Mouse (Mus musculus) MEL (cell line): ENCODE data around the gene Fam229a. TPM values are rescaled to one million over a fixed set of nuclear protein-coding genes. Genes with fewer than 3 reads are reported as not detected.

Experiments
- DNase-seq: peaks from one replicate; pipeline ENCODE4 v3.0.0; 2011; ENCODE audit warnings: low read depth, low spot score
- H3K27ac ChIP-seq: 2 replicates; pipeline ENCODE4 v1.5.1; 2012; ENCODE audit warnings: low read depth, mild to moderate bottlenecking, control low read depth, low read length, moderate library complexity; ENCODE audit not compliant: control insufficient read depth
- H3K27me3 ChIP-seq, 2 experiments: fragments of 150-350 bp in 1 of 2; sonication (generic) in 1 of 2; 2 replicates each; pipeline ENCODE4 v1.6.1; 2012; ENCODE audit warnings: low read length in 2 of 2, mild to moderate bottlenecking in 2 of 2, improper control_type of control experiment in 1 of 2, moderate library complexity in 1 of 2; ENCODE audit not compliant: insufficient read depth in 2 of 2, control insufficient read depth in 1 of 2
- H3K36me3 ChIP-seq, 2 experiments: 2 replicates each; pipeline ENCODE4 v1.6.1; 2012 to 2014; ENCODE audit warnings: low read length in 2 of 2, improper control_type of control experiment in 1 of 2, inconsistent platforms in 1 of 2, mild to moderate bottlenecking in 1 of 2; ENCODE audit not compliant: insufficient read depth in 2 of 2, control insufficient read depth in 1 of 2
- H3K4me1 ChIP-seq, 2 experiments: fragments of 150-350 bp in 1 of 2; sonication (generic) in 1 of 2; 2 replicates each; pipeline ENCODE4 v1.6.1; 2012; ENCODE audit warnings: low read length in 2 of 2, improper control_type of control experiment in 1 of 2, mild to moderate bottlenecking in 1 of 2; ENCODE audit not compliant: insufficient read depth in 2 of 2, control insufficient read depth in 1 of 2
- H3K4me3 ChIP-seq, 2 experiments: fragments of 150-350 bp in 1 of 2; sonication (generic) in 1 of 2; 2 replicates each; pipeline ENCODE4 v1.5.1; 2012; ENCODE audit warnings: low read depth in 2 of 2, low read length in 2 of 2, mild to moderate bottlenecking in 2 of 2, moderate library complexity in 2 of 2, control low read depth in 1 of 2, improper control_type of control experiment in 1 of 2; ENCODE audit not compliant: control insufficient read depth in 1 of 2, insufficient read depth in 1 of 2
- H3K79me2 ChIP-seq: 2 replicates; pipeline ENCODE4 v1.6.1; 2012; ENCODE audit warnings: mild to moderate bottlenecking, low read length, moderate library complexity; ENCODE audit not compliant: control insufficient read depth, poor library complexity, insufficient read depth
- H3K9ac ChIP-seq: 2 replicates; pipeline ENCODE4 v1.6.1; 2012; ENCODE audit warnings: low read depth, mild to moderate bottlenecking, control low read depth, low read length, moderate library complexity; ENCODE audit not compliant: control insufficient read depth, poor library complexity, severe bottlenecking
- H3K9me3 ChIP-seq: fragments of 150-350 bp; sonication (generic); replicated peaks from 2 replicates; pipeline ENCODE4 v1.6.1; 2012; ENCODE audit warnings: mild to moderate bottlenecking, low read length, improper control_type of control experiment, moderate library complexity; ENCODE audit not compliant: insufficient read depth
- BHLHE40 ChIP-seq: IDR thresholded peaks from 2 replicates; pipeline ENCODE4 v1.6.1; 2012; ENCODE audit warnings: low read depth, mild to moderate bottlenecking, inconsistent platforms, low read length, improper control_type of control experiment, borderline replicate concordance
- CHD2 ChIP-seq: IDR thresholded peaks from 2 replicates; pipeline ENCODE4 v1.6.1; 2011; ENCODE audit warnings: low read length, improper control_type of control experiment
- CTCF ChIP-seq, 3 experiments: IDR thresholded peaks in 2 of 3; conservative IDR thresholded peaks in 1 of 3; 2 replicates each; pipeline ENCODE4 v1.5.1; 2011 to 2012; ENCODE audit warnings: low read length in 3 of 3, low read depth in 2 of 3, mild to moderate bottlenecking in 2 of 3, improper control_type of control experiment in 1 of 3, inconsistent platforms in 1 of 3, mixed read lengths in 1 of 3, moderate library complexity in 1 of 3; ENCODE audit not compliant: control insufficient read depth in 1 of 3, insufficient read depth in 1 of 3, poor library complexity in 1 of 3, severe bottlenecking in 1 of 3
- E2F4 ChIP-seq: IDR thresholded peaks from 2 replicates; pipeline ENCODE4 v1.6.1; 2011; ENCODE audit warnings: low read depth, low read length, improper control_type of control experiment, borderline replicate concordance
- EP300 ChIP-seq, 2 experiments: IDR thresholded peaks; 2 replicates each; pipeline ENCODE4 v1.6.1; 2011; ENCODE audit warnings: improper control_type of control experiment in 2 of 2, low read length in 2 of 2, low read depth in 1 of 2, mild to moderate bottlenecking in 1 of 2
- HCFC1 ChIP-seq: IDR thresholded peaks from 2 replicates; pipeline ENCODE4 v1.6.1; 2012; ENCODE audit warnings: low read depth, mild to moderate bottlenecking, inconsistent platforms, low read length, improper control_type of control experiment, moderate library complexity
- JUND ChIP-seq: IDR thresholded peaks from 2 replicates; pipeline ENCODE4 v1.6.1; 2011; ENCODE audit warnings: low read depth, mild to moderate bottlenecking, improper control_type of control experiment, low read length
- MAFK ChIP-seq: IDR thresholded peaks from 2 replicates; pipeline ENCODE4 v1.6.1; 2011; ENCODE audit warnings: low read depth, mild to moderate bottlenecking, low read length, improper control_type of control experiment, borderline replicate concordance
- MAX ChIP-seq: IDR thresholded peaks from 2 replicates; pipeline ENCODE4 v1.6.1; 2011; ENCODE audit warnings: low read length, improper control_type of control experiment
- MYB ChIP-seq: IDR thresholded peaks from 2 replicates; pipeline ENCODE4 v1.6.1; 2011; ENCODE audit warnings: mild to moderate bottlenecking, low read depth, low read length, improper control_type of control experiment
- NELFE ChIP-seq: IDR thresholded peaks from 2 replicates; pipeline ENCODE4 v1.6.1; 2011; ENCODE audit warnings: low read depth, low read length, improper control_type of control experiment
- POLR2A ChIP-seq, 2 experiments: IDR thresholded peaks; 2 replicates each; pipeline ENCODE4 v1.6.1; 2011 to 2012; ENCODE audit warnings: low read length in 2 of 2, mild to moderate bottlenecking in 2 of 2, control low read depth in 1 of 2, improper control_type of control experiment in 1 of 2, low read depth in 1 of 2, moderate library complexity in 1 of 2; ENCODE audit not compliant: control insufficient read depth in 1 of 2, insufficient read depth in 1 of 2, poor library complexity in 1 of 2
- POLR2AphosphoS5 ChIP-seq: IDR thresholded peaks from 2 replicates; pipeline ENCODE4 v1.6.1; 2012; ENCODE audit warnings: low read depth, borderline replicate concordance, mild to moderate bottlenecking, inconsistent platforms, low read length, moderate library complexity, mixed read lengths
- RAD21 ChIP-seq: IDR thresholded peaks from 2 replicates; pipeline ENCODE4 v1.6.1; 2011; ENCODE audit warnings: mild to moderate bottlenecking, low read depth, low read length, improper control_type of control experiment
- RCOR1 ChIP-seq: IDR thresholded peaks from 2 replicates; pipeline ENCODE4 v1.6.1; 2012; ENCODE audit warnings: low read depth, mild to moderate bottlenecking, inconsistent platforms, low read length, improper control_type of control experiment
- SMC3 ChIP-seq: IDR thresholded peaks from 2 replicates; pipeline ENCODE4 v1.6.1; 2011; ENCODE audit warnings: low read depth, low read length, improper control_type of control experiment
- USF2 ChIP-seq, 2 experiments: IDR thresholded peaks; 2 replicates each; pipeline ENCODE4 v1.6.1; 2011 to 2012; ENCODE audit warnings: improper control_type of control experiment in 2 of 2, low read length in 2 of 2, borderline replicate concordance in 1 of 2, inconsistent platforms in 1 of 2, low read depth in 1 of 2, mild to moderate bottlenecking in 1 of 2; ENCODE audit not compliant: insufficient read depth in 1 of 2
- ZNF384 ChIP-seq: IDR thresholded peaks from 2 replicates; pipeline ENCODE4 v1.6.1; 2012; ENCODE audit warnings: low read depth, mild to moderate bottlenecking, inconsistent platforms, low read length, improper control_type of control experiment
- polyA plus RNA-seq, 2 experiments: library from polyadenylated mRNA; stranded (reverse) in 1 of 2; unstranded in 1 of 2; fragments of >175 nt in 1 of 2; fragments of >200 nt in 1 of 2; gene quantifications; 2 replicates each; pipeline versions ENCODE4 v1.2.1 to v1.2.4; 2012; ENCODE audit warnings: low replicate concordance in 2 of 2, low read depth in 1 of 2; ENCODE audit not compliant: insufficient read length in 2 of 2, insufficient read depth in 1 of 2, missing spikeins in 1 of 2
- total RNA-seq: library from RNA; depleted of rRNA; stranded (reverse); fragments of 300-350 nt; gene quantifications from 2 replicates; pipeline ENCODE4 v1.2.3, GENCODE M21; 2012

The Fam229a gene
- total and polyA plus RNA-seq, 3 experiments: not detected

DNA sequence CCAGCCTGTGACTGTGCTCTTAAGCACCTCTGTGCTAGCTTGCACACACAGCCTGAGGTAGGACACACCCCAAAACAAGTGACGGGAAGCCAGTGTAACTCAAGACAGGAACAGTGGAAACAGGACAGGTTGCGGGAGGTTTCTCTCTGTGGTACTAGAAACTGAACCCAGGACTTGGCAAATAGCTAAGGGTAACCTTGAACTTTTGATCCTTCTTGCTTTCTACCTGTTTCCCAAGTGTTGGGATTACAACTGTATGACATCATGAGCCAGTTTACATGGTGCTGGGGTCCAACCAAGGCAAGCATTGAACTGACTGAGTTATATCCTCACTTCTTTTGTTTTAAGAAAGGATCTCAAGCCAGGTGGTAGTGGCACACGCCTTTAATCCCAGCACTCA lies 11.1 kb upstream of the Fam229a start:
- Histone ChIP-seq H3K36me3 (peaks cover 0 to 3% of the 10 kb centered on the region in 2 experiments; a peak in 1 of 4 replicates), H3K9ac (no peak overlapping the region), H3K27ac (no peak overlapping the region), H3K4me3 (no peak overlapping the region), H3K79me2 (no peaks in the 10 kb centered on the region), H3K4me1 (no peaks in the 10 kb centered on the region), H3K27me3 (no peaks in the 10 kb centered on the region), H3K9me3 (no peaks in the 10 kb centered on the region)
- DNase-seq: no peak
- TF ChIP-seq EP300 (IDR thresholded peaks at IDR 0.05; ENCODE audit: low read depth in 1 of 2, low read length in 2 of 2) (no peak), SMC3 (no peak), USF2 (IDR thresholded peaks at IDR 0.05; ENCODE audit: borderline replicate concordance in 1 of 2, insufficient read depth in 1 of 2, low read depth in 1 of 2, low read length in 2 of 2) (no peak), BHLHE40 (no peak), CHD2 (no peak)

DNA sequence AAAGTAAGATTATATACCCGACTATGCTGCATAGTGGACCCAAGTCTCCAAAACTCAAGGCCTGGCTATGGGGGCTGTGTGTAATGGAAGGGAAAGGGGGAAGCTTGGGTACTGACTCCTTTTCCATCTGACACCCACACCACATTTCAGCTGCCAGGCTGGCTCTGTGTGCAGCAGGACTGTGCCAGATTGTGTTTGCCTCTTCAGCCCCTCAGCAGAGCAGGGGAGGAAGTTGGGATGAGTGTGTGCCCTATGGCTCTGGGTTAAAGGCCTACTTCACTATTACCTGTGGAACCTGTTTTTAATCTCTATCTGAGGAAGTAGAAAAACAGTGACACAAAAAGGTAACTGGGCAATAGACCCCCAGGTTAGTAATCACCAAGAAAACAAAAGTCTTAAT lies 9.9 kb upstream of the Fam229a start:
- peaks cover 0 to 3% of the 10 kb centered on the region in 2 experiments; a peak in 1 of 4 replicates for H3K36me3 ChIP-seq
- H3K9ac ChIP-seq: no peak overlapping the region
- no peaks in the 10 kb centered on the region for H3K4me1 ChIP-seq
- no peaks in the 10 kb centered on the region for H3K79me2 ChIP-seq
- no peak for TF ChIP-seq MYB
- no peak for TF ChIP-seq JUND
- no peak for TF ChIP-seq POLR2AphosphoS5
- no peak for TF ChIP-seq NELFE
- no peak for TF ChIP-seq E2F4
- TF ChIP-seq MAX: no peak
- no peak for TF ChIP-seq ZNF384
- no peak for TF ChIP-seq RCOR1
- no peaks in the 10 kb centered on the region for H3K9me3 ChIP-seq
- H3K4me3 ChIP-seq: no peak overlapping the region
- no peak for DNase-seq
- no peak overlapping the region for H3K27ac ChIP-seq
- no peaks in the 10 kb centered on the region for H3K27me3 ChIP-seq

DNA sequence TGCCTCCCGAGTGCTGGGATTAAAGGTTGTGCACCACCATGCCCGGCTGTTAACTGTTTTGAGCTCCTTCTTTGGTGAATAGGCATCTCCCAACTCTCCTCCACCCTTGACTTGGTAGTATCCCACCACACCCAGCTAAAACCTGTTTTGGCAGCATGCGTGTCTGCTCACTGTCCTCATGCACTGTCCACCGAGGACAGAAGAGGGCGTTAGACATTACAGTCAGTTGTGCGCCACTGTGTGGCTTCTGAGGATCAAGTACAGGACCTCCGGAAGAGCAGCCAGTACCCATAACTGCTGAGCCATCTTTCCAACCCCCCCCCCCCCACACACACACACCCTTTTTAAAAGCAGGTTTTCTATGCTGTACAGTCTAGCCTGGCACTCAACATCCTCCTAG lies 3.7 kb downstream of the Fam229a start:
- H3K9me3 ChIP-seq: no peaks in the 10 kb centered on the region
- no peak overlapping the region for H3K9ac ChIP-seq
- peaks cover 0 to 3% of the 10 kb centered on the region in 2 experiments; a peak in 1 of 4 replicates for H3K36me3 ChIP-seq
- H3K79me2 ChIP-seq: no peaks in the 10 kb centered on the region
- H3K4me1 ChIP-seq: peaks cover 3 to 6% of the 10 kb centered on the region in 2 experiments; a peak in 3 of 4 replicates
- no peak for DNase-seq
- TF ChIP-seq POLR2A (IDR thresholded peaks at IDR 0.05; ENCODE audit: control insufficient read depth in 1 of 2, insufficient read depth in 1 of 2, low read depth in 1 of 2, low read length in 2 of 2, poor library complexity in 1 of 2) (no peak), RAD21 (peak; percentile 6), MAFK (no peak), CTCF (IDR thresholded peaks at IDR 0.05 in 2 of 3, conservative IDR thresholded peaks at IDR 0.05 in 1 of 3; ENCODE audit: control insufficient read depth in 1 of 3, insufficient read depth in 1 of 3, low read depth in 2 of 3, low read length in 3 of 3, poor library complexity in 1 of 3, severe bottlenecking in 1 of 3) (peak in 1 of 3 experiments; percentile 33; a peak in 2 of 6 replicates), MAX (no peak), NELFE (no peak), SMC3 (peak; percentile 16; the same call in 1 of the 2 replicates), HCFC1 (no peak)
- H3K27ac ChIP-seq: no peak overlapping the region
- H3K4me3 ChIP-seq: no peak overlapping the region
- no peaks in the 10 kb centered on the region for H3K27me3 ChIP-seq
